Mouse (Mus musculus): ENCODE measurements at regions not wholly inside any gene's neighbourhood (a gene's known extent, or its start where the extent isn't known, plus 50 kb on each side); places are given as distances from the start of the nearest gene placed in this dataset.

- Histone ChIP-seq H3K36me3 (ENCODE audit: control insufficient read depth, insufficient read depth) (no peaks in the 10 kb centered on the region), H3K9ac (ENCODE audit: low read length) (no peak overlapping the region), H3K27ac (ENCODE audit: low read length) (no peak overlapping the region), H3K27me3 (ENCODE audit: control insufficient read depth, insufficient read depth, low read length) (peaks cover 38% of the 10 kb centered on the region), H3K4me1 (ENCODE audit: control insufficient read depth, insufficient read depth, low read length) (peaks cover 11% of the 10 kb centered on the region; the same call in 1 of the 2 replicates), H3K9me3 (replicated peaks; ENCODE audit: control insufficient read depth, low read length) (no peaks in the 10 kb centered on the region), H3K4me3 (ENCODE audit: low read length) (no peak overlapping the region), H3K4me2 (ENCODE audit: low read depth, low read length) (no peak overlapping the region)
- 82% methylated on average over 6 of the region's 6 CpGs for WGBS
- ATAC-seq (replicated peaks; ENCODE audit: extremely low read depth, insufficient read depth, low FRiP score): no peak
These were observed 146.0 kb downstream of the Kcnk1 start for GRCm38 (mm10) chr8:126140998-126141397.

- H3K27ac ChIP-seq (ENCODE audit: low read length): no peak overlapping the region
- H3K9ac ChIP-seq (ENCODE audit: low read length): no peak overlapping the region
- no peak overlapping the region for H3K4me3 ChIP-seq (ENCODE audit: low read length)
- H3K9me3 ChIP-seq (replicated peaks; ENCODE audit: control insufficient read depth, low read length): no peaks in the 10 kb centered on the region
- no peaks in the 10 kb centered on the region for H3K36me3 ChIP-seq (ENCODE audit: control insufficient read depth, insufficient read depth)
- H3K4me2 ChIP-seq (ENCODE audit: low read depth, low read length): no peak overlapping the region
- no peaks in the 10 kb centered on the region for H3K4me1 ChIP-seq (ENCODE audit: control insufficient read depth, insufficient read depth, low read length)
- no peaks in the 10 kb centered on the region for H3K27me3 ChIP-seq (ENCODE audit: control insufficient read depth, insufficient read depth, low read length)
- ATAC-seq (replicated peaks; ENCODE audit: extremely low read depth, insufficient read depth, low FRiP score): no peak
- 62% methylated on average over 4 of the region's 4 CpGs for whole genome bisulfite sequencing
These were observed 146.8 kb upstream of the Slc35f3 start for GRCm38 (mm10) chr8:126151527-126151926.

GRCm38 (mm10) chr8:126153955-126154354 is 144.4 kb upstream of the Slc35f3 start:
- Histone ChIP-seq H3K27me3 (ENCODE audit: control insufficient read depth, insufficient read depth, low read length) (no peaks in the 10 kb centered on the region), H3K4me1 (ENCODE audit: control insufficient read depth, insufficient read depth, low read length) (no peaks in the 10 kb centered on the region), H3K4me3 (ENCODE audit: low read length) (no peak overlapping the region), H3K27ac (ENCODE audit: low read length) (no peak overlapping the region), H3K4me2 (ENCODE audit: low read depth, low read length) (no peak overlapping the region), H3K9me3 (replicated peaks; ENCODE audit: control insufficient read depth, low read length) (no peaks in the 10 kb centered on the region), H3K36me3 (ENCODE audit: control insufficient read depth, insufficient read depth) (no peaks in the 10 kb centered on the region), H3K9ac (ENCODE audit: low read length) (no peak overlapping the region)
- 63% methylated on average over 1 of the region's 1 CpGs for WGBS
- no peak for ATAC-seq (replicated peaks; ENCODE audit: extremely low read depth, insufficient read depth, low FRiP score)

- H3K27ac ChIP-seq (ENCODE audit: low read length): no peak overlapping the region
- 65% methylated on average over 8 of the region's 8 CpGs for WGBS
- H3K9ac ChIP-seq (ENCODE audit: low read length): no peak overlapping the region
- H3K9me3 ChIP-seq (replicated peaks; ENCODE audit: control insufficient read depth, low read length): no peaks in the 10 kb centered on the region
- no peaks in the 10 kb centered on the region for H3K36me3 ChIP-seq (ENCODE audit: control insufficient read depth, insufficient read depth)
- no peak overlapping the region for H3K4me2 ChIP-seq (ENCODE audit: low read depth, low read length)
- no peak; the same call in 1 of the 2 replicates for ATAC-seq (replicated peaks; ENCODE audit: extremely low read depth, insufficient read depth, low FRiP score)
- no peaks in the 10 kb centered on the region for H3K27me3 ChIP-seq (ENCODE audit: control insufficient read depth, insufficient read depth, low read length)
- no peak overlapping the region for H3K4me3 ChIP-seq (ENCODE audit: low read length)
- H3K4me1 ChIP-seq (ENCODE audit: control insufficient read depth, insufficient read depth, low read length): peaks cover 3% of the 10 kb centered on the region; the same call in 1 of the 2 replicates
These were observed 140.7 kb upstream of the Slc35f3 start for GRCm38 (mm10) chr8:126157452-126158185.

- ATAC-seq (replicated peaks; ENCODE audit: extremely low read depth, insufficient read depth, low FRiP score): no peak
- Histone ChIP-seq H3K4me2 (ENCODE audit: low read depth, low read length) (no peak overlapping the region), H3K4me1 (ENCODE audit: control insufficient read depth, insufficient read depth, low read length) (peaks cover 3% of the 10 kb centered on the region; the same call in 1 of the 2 replicates), H3K27me3 (ENCODE audit: control insufficient read depth, insufficient read depth, low read length) (no peaks in the 10 kb centered on the region), H3K36me3 (ENCODE audit: control insufficient read depth, insufficient read depth) (no peaks in the 10 kb centered on the region), H3K27ac (ENCODE audit: low read length) (no peak overlapping the region), H3K4me3 (ENCODE audit: low read length) (no peak overlapping the region), H3K9me3 (replicated peaks; ENCODE audit: control insufficient read depth, low read length) (no peaks in the 10 kb centered on the region), H3K9ac (ENCODE audit: low read length) (no peak overlapping the region)
- 97% methylated on average over 4 of the region's 4 CpGs for WGBS
These were observed 138.9 kb upstream of the Slc35f3 start for GRCm38 (mm10) chr8:126159485-126159884.

GRCm38 (mm10) chr8:126160356-126160975 is 137.9 kb upstream of the Slc35f3 start:
- Histone ChIP-seq H3K27ac (ENCODE audit: low read length) (no peak overlapping the region), H3K9ac (ENCODE audit: low read length) (no peak overlapping the region), H3K9me3 (replicated peaks; ENCODE audit: control insufficient read depth, low read length) (no peaks in the 10 kb centered on the region), H3K36me3 (ENCODE audit: control insufficient read depth, insufficient read depth) (no peaks in the 10 kb centered on the region), H3K4me2 (ENCODE audit: low read depth, low read length) (no peak overlapping the region), H3K27me3 (ENCODE audit: control insufficient read depth, insufficient read depth, low read length) (no peaks in the 10 kb centered on the region), H3K4me1 (ENCODE audit: control insufficient read depth, insufficient read depth, low read length) (peaks cover 3% of the 10 kb centered on the region; the same call in 1 of the 2 replicates), H3K4me3 (ENCODE audit: low read length) (no peak overlapping the region)
- WGBS: 44% methylated on average over 9 of the region's 9 CpGs
- no peak for ATAC-seq (replicated peaks; ENCODE audit: extremely low read depth, insufficient read depth, low FRiP score)

- ATAC-seq (replicated peaks; ENCODE audit: extremely low read depth, insufficient read depth, low FRiP score): no peak
- H3K27ac ChIP-seq (ENCODE audit: low read length): no peak overlapping the region
- WGBS: 36% methylated on average over 11 of the region's 11 CpGs
- no peaks in the 10 kb centered on the region for H3K36me3 ChIP-seq (ENCODE audit: control insufficient read depth, insufficient read depth)
- H3K4me2 ChIP-seq (ENCODE audit: low read depth, low read length): no peak overlapping the region
- no peak overlapping the region for H3K9ac ChIP-seq (ENCODE audit: low read length)
- no peak overlapping the region for H3K4me3 ChIP-seq (ENCODE audit: low read length)
- H3K27me3 ChIP-seq (ENCODE audit: control insufficient read depth, insufficient read depth, low read length): no peaks in the 10 kb centered on the region
- peaks cover 3% of the 10 kb centered on the region; the same call in 1 of the 2 replicates for H3K4me1 ChIP-seq (ENCODE audit: control insufficient read depth, insufficient read depth, low read length)
- H3K9me3 ChIP-seq (replicated peaks; ENCODE audit: control insufficient read depth, low read length): no peaks in the 10 kb centered on the region
These were observed 135.5 kb upstream of the Slc35f3 start for GRCm38 (mm10) chr8:126162748-126163371.

GRCm38 (mm10) chr8:126163954-126164353 is 134.4 kb upstream of the Slc35f3 start:
- H3K4me2 ChIP-seq (ENCODE audit: low read depth, low read length): no peak overlapping the region
- ATAC-seq (replicated peaks; ENCODE audit: extremely low read depth, insufficient read depth, low FRiP score): no peak
- 55% methylated on average over 5 of the region's 5 CpGs for WGBS
- H3K27me3 ChIP-seq (ENCODE audit: control insufficient read depth, insufficient read depth, low read length): no peaks in the 10 kb centered on the region
- H3K4me1 ChIP-seq (ENCODE audit: control insufficient read depth, insufficient read depth, low read length): peaks cover 3% of the 10 kb centered on the region; the same call in 1 of the 2 replicates
- no peak overlapping the region for H3K4me3 ChIP-seq (ENCODE audit: low read length)
- H3K36me3 ChIP-seq (ENCODE audit: control insufficient read depth, insufficient read depth): no peaks in the 10 kb centered on the region
- no peaks in the 10 kb centered on the region for H3K9me3 ChIP-seq (replicated peaks; ENCODE audit: control insufficient read depth, low read length)
- H3K9ac ChIP-seq (ENCODE audit: low read length): no peak overlapping the region
- no peak overlapping the region for H3K27ac ChIP-seq (ENCODE audit: low read length)

Data from heart, embryonic 16.5 days (tissue).